Comparison of ENCODE assay signal across 8 mouse cellular contexts in the genomic region with DNA sequence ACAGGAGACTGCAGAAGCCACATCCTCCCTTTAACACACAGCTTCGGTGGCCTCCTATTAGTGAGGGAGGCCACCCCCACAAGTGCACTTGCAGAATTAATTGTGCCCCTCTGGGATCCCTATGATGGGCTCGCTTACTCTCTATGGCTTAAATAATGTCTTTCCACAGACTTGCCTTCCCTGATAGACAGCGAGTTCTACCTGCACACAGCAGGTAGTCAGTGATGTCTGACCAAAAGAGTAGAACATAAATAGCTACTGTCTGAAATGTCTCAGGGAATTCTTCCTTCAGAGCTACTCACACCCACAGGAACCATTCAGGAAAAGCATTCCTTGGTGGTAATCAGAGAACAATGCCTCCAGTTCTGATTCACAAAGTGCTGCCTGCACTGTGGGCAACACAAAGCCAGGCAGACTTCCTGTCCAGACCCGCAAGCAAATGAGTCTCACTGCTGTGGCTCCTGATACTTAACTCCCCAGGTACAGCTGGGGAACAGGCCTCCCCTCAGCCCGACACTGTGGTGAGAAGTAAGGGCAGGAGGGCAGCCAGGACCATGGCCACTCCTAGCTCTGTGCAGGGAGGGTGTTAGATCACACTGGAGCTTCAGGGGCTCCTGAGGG. TPM values are rescaled to one million over a fixed set of nuclear protein-coding genes. Genes with fewer than 3 reads are reported as not detected.
A peak's percentile ranks its signal among the peaks of the same experiment; 100 is the strongest.
DNase-seq lines count a peak whose midpoint lies in the region; ATAC-seq lines count a peak whose summit lies in the region.

No protein-coding gene starts in this region.

- 60% methylated on average over 5 of the region's 5 CpGs for WGBS in heart, embryonic 13.5 days
- 38% methylated on average over 5 of the region's 5 CpGs for WGBS in liver, embryonic 16.5 days (ENCODE audit: insufficient replicate concordance)

- no peak overlapping the region for H3K4me2 ChIP-seq in heart, embryonic 13.5 days
- H3K4me2 ChIP-seq in liver, embryonic 16.5 days (ENCODE audit: low read depth, low read length): no peak overlapping the region

- no peak for ATAC-seq in heart, embryonic 13.5 days (ENCODE audit: extremely low read depth, insufficient number of reproducible peaks, low FRiP score, low TSS enrichment)
- ATAC-seq in liver, embryonic 16.5 days (ENCODE audit: low read depth): no peak

- H3K4me1 ChIP-seq in heart, embryonic 13.5 days: peaks cover 36% of the 10 kb centered on the region
- peaks cover 14% of the 10 kb centered on the region for H3K4me1 ChIP-seq in liver, embryonic 16.5 days (ENCODE audit: control insufficient read depth, low read depth, low read length)

- H3K27me3 ChIP-seq in heart, embryonic 13.5 days (replicated peaks): no peaks in the 10 kb centered on the region
- H3K27me3 ChIP-seq in liver, embryonic 16.5 days (ENCODE audit: control insufficient read depth, insufficient read depth, low read depth, low read length): no peaks in the 10 kb centered on the region

- H3K4me3 ChIP-seq in heart, embryonic 13.5 days: no peak overlapping the region
- H3K4me3 ChIP-seq in liver, embryonic 16.5 days (ENCODE audit: low read depth, low read length): no peak overlapping the region

- no peaks in the 10 kb centered on the region for H3K36me3 ChIP-seq in heart, embryonic 13.5 days
- no peaks in the 10 kb centered on the region for H3K36me3 ChIP-seq in liver, embryonic 16.5 days (ENCODE audit: control insufficient read depth, insufficient read depth)

- 0 out of 2 replicates have a peak overlapping the region, but pooled peaks have one; percentile 20 for H3K9ac ChIP-seq in heart, embryonic 13.5 days
- H3K9ac ChIP-seq in liver, embryonic 16.5 days (ENCODE audit: low read depth, low read length): 0 out of 2 replicates have a peak overlapping the region, but pooled peaks have one; percentile 4

- peak; percentile 39 for DNase-seq in embryo, embryonic 10 days (ENCODE audit: low spot score)
- DNase-seq in embryo, embryonic 9.5 days (ENCODE audit: extremely low spot score): no peak
- DNase-seq in B cell, adult 2 months: peak; percentile 19
- no peak for DNase-seq in left cerebral cortex, adult 9 months (ENCODE audit: low spot score in 2 of 2)
- DNase-seq in layer of hippocampus, adult 8-10 months (ENCODE audit: low spot score in 2 of 2): no peak
- DNase-seq in MN1 (ENCODE audit: low spot score): no peak

- no peaks in the 10 kb centered on the region for H3K9me3 ChIP-seq in heart, embryonic 13.5 days
- no peaks in the 10 kb centered on the region for H3K9me3 ChIP-seq in liver, embryonic 16.5 days (replicated peaks; ENCODE audit: control insufficient read depth, low read length)

- peak overlapping the region; percentile 72 for H3K27ac ChIP-seq in heart, embryonic 13.5 days (replicated peaks)
- no peak overlapping the region for H3K27ac ChIP-seq in liver, embryonic 16.5 days (ENCODE audit: low read length)

RNA-seq across cellular contexts. Expression of gene Tom1l2, which starts 51.0 kb away (rescaled TPM):
- polyA plus RNA-seq in heart, embryonic 13.5 days (2015; fragmentation: Nextera tagmentation; extraction: Ambion mirVana): 27.5 and 28.7 TPM in 2 replicates
- polyA plus RNA-seq in liver, embryonic 16.5 days (2015; fragmentation: Nextera tagmentation; extraction: Ambion mirVana): 5.7 and 6.8 TPM in 2 replicates
- total RNA-seq in layer of hippocampus, adult 8-10 months (2022): 100 to 1,000 TPM; 179 to 207 (median 191) TPM

RNA-seq across cellular contexts. Expression of gene Drc3, which starts 51.4 kb away (rescaled TPM):
- polyA plus RNA-seq in heart, embryonic 13.5 days (2015; fragmentation: Nextera tagmentation; extraction: Ambion mirVana): 2.4 TPM in 2 replicates
- 0.39 and 0.50 TPM in 2 replicates for polyA plus RNA-seq in liver, embryonic 16.5 days (2015; fragmentation: Nextera tagmentation; extraction: Ambion mirVana)
- total RNA-seq in layer of hippocampus, adult 8-10 months (2022): 1 to 10 TPM; 7.3 to 8.5 (median 7.8) TPM

Comparison
In these comparisons a context has a peak if more than half of its experiments do, and no peak if none do; other contexts are left out.
1. DNase-seq: peak in embryo, embryonic 10 days (single experiment) and B cell, adult 2 months (2 of 2); none in embryo, embryonic 9.5 days (single experiment), left cerebral cortex, adult 9 months (0 of 2), layer of hippocampus, adult 8-10 months (0 of 2) and MN1 (single experiment).